Mouse (Mus musculus) lung, adult 18-20 months (tissue): ENCODE measurements around the gene Tefm.
"Not testable (repeated sequence)": the region's sequence is repeated elsewhere in the genome, so short reads cannot be mapped to it uniquely, and the experiment has no call there.

Experiments used
- DNase-seq, 2 experiments: peaks; one replicate each; pipeline ENCODE4 v3.0.0; 2022; ENCODE audit warnings: mixed read lengths in 2 of 2

Tefm gene

GRCm38 (mm10) chr11:80141825-80142521 is at the start of gene Tefm:
Gene Tefm, minus strand, starts transcription at chr11:80142175.
- peak; percentile 81 to 85 for DNase-seq

- peak; percentile 61 to 78 for DNase-seq
Observed at GRCm38 (mm10) chr11:80190280-80190679, 48.3 kb upstream of the Tefm start.

- DNase-seq = not testable (repeated sequence)
Observed at GRCm38 (mm10) chr11:80185441-80185976, 43.5 kb upstream of the Tefm start.

GRCm38 (mm10) chr11:80184531-80185071 is 42.6 kb upstream of the Tefm start:
- DNase-seq = no peak

GRCm38 (mm10) chr11:80183705-80184255 is 41.8 kb upstream of the Tefm start, which contains the start of gene Rnf135:
Gene Rnf135, plus strand, starts transcription at chr11:80183851.
- DNase-seq = peak; percentile 94 to 97

GRCm38 (mm10) chr11:80183054-80183704 is 41.2 kb upstream of the Tefm start:
- not testable (repeated sequence) for DNase-seq

GRCm38 (mm10) chr11:80181021-80181749 is 39.2 kb upstream of the Tefm start:
- no peak for DNase-seq

GRCm38 (mm10) chr11:80178316-80178715 is 36.3 kb upstream of the Tefm start:
- DNase-seq = no peak

- no peak for DNase-seq
Observed at GRCm38 (mm10) chr11:80176911-80177895, 35.2 kb upstream of the Tefm start.

- no peak for DNase-seq
Observed at GRCm38 (mm10) chr11:80173963-80174670, 32.1 kb upstream of the Tefm start.

GRCm38 (mm10) chr11:80171884-80172283 is 29.9 kb upstream of the Tefm start:
- DNase-seq = no peak

GRCm38 (mm10) chr11:80170351-80170750 is 28.4 kb upstream of the Tefm start:
- no peak for DNase-seq

GRCm38 (mm10) chr11:80169629-80170028 is 27.7 kb upstream of the Tefm start:
- no peak for DNase-seq

- DNase-seq = peak in 1 of 2 experiments; percentile 40
Observed at GRCm38 (mm10) chr11:80168611-80169249, 26.8 kb upstream of the Tefm start.

- no peak for DNase-seq
Observed at GRCm38 (mm10) chr11:80168121-80168520, 26.1 kb upstream of the Tefm start.

GRCm38 (mm10) chr11:80164224-80164623 is 22.2 kb upstream of the Tefm start:
- no peak for DNase-seq

- no peak for DNase-seq
Observed at GRCm38 (mm10) chr11:80163362-80164116, 21.6 kb upstream of the Tefm start.

GRCm38 (mm10) chr11:80161041-80161440 is 19.1 kb upstream of the Tefm start:
- DNase-seq = no peak

GRCm38 (mm10) chr11:80159018-80159417 is 17.0 kb upstream of the Tefm start:
- DNase-seq = no peak
